Mouse (Mus musculus) stomach, postnatal 0 days (tissue): ENCODE results near the gene Golga2. TPM values are rescaled to one million over a fixed set of nuclear protein-coding genes. Genes with fewer than 3 reads are reported as not detected.

ENCODE experiments used
- ATAC-seq: fragments of 200-750 bp; cut with Nextera tagmentation; 2 replicates; pipeline ENCODE4 v1.8.0; 2017; ENCODE audit not compliant: low FRiP score, low TSS enrichment
- DNase-seq: peaks from one replicate; pipeline ENCODE4 v3.0.0-alpha.2; 2016; ENCODE audit warnings: low spot score
- H3K27ac ChIP-seq: fragments of 300-500 bp; sonication (generic); replicated peaks from 2 replicates; pipeline ENCODE4 v1.5.1; 2014; ENCODE audit warnings: mild to moderate bottlenecking, control low read depth
- H3K27me3 ChIP-seq: fragments of 300-500 bp; sonication (generic); 2 replicates; pipeline ENCODE4 v1.6.1; 2014; ENCODE audit warnings: low read length; ENCODE audit not compliant: control insufficient read depth, insufficient read depth
- H3K36me3 ChIP-seq: fragments of 300-500 bp; sonication (generic); 2 replicates; pipeline ENCODE4 v1.6.1; 2014; ENCODE audit warnings: low read length, mixed read lengths; ENCODE audit not compliant: control insufficient read depth, insufficient read depth
- H3K4me1 ChIP-seq: fragments of 300-500 bp; sonication (generic); replicated peaks from 2 replicates; pipeline ENCODE4 v1.6.1; 2014; ENCODE audit warnings: antibody characterized with exemption; ENCODE audit not compliant: control insufficient read depth, insufficient read depth
- H3K4me2 ChIP-seq: fragments of 300-500 bp; sonication (generic); replicated peaks from 2 replicates; pipeline ENCODE4 v1.6.1; 2014; ENCODE audit warnings: low read depth, mild to moderate bottlenecking, control low read depth, moderate library complexity
- H3K4me3 ChIP-seq: fragments of 300-500 bp; sonication (generic); 2 replicates; pipeline ENCODE4 v1.5.1; 2014; ENCODE audit warnings: low read depth, low read length, control low read depth
- H3K9ac ChIP-seq: fragments of 300-500 bp; sonication (generic); 2 replicates; pipeline ENCODE4 v1.6.1; 2014; ENCODE audit warnings: mild to moderate bottlenecking, low read length, control low read depth, mixed read lengths
- H3K9me3 ChIP-seq: fragments of 300-500 bp; sonication (generic); 2 replicates; pipeline ENCODE4 v1.6.1; 2016; ENCODE audit warnings: low read length; ENCODE audit not compliant: control insufficient read depth
- CTCF ChIP-seq: IDR thresholded peaks from 2 replicates; pipeline ENCODE4 v1.5.1; 2016; ENCODE audit warnings: antibody characterized with exemption, low read depth, mild to moderate bottlenecking, moderate library complexity
- EP300 ChIP-seq: optimal IDR thresholded peaks from 2 replicates; pipeline ENCODE3; 2016; ENCODE audit warnings: antibody characterized with exemption
- WGBS: fragments of 180-500 bp; shearing (Covaris S2); extraction: QIAGEN DNeasy Blood & Tissue Kit; methylation state at CpG from one replicate; pipeline ENCODE4 v1.1.7; 2014; 5-methylcytosine and 5-hydroxymethylcytosine counted together
- polyA plus RNA-seq: library from polyadenylated mRNA; unstranded; fragments of >200 nt; fragmentation: Nextera tagmentation; extraction: Ambion mirVana; gene quantifications from 2 replicates; pipeline ENCODE4 v1.2.1, GENCODE M21; 2015

Golga2 gene
- polyA plus RNA-seq, 1 experiment from 2014 or later: 18.1 TPM

DNA sequence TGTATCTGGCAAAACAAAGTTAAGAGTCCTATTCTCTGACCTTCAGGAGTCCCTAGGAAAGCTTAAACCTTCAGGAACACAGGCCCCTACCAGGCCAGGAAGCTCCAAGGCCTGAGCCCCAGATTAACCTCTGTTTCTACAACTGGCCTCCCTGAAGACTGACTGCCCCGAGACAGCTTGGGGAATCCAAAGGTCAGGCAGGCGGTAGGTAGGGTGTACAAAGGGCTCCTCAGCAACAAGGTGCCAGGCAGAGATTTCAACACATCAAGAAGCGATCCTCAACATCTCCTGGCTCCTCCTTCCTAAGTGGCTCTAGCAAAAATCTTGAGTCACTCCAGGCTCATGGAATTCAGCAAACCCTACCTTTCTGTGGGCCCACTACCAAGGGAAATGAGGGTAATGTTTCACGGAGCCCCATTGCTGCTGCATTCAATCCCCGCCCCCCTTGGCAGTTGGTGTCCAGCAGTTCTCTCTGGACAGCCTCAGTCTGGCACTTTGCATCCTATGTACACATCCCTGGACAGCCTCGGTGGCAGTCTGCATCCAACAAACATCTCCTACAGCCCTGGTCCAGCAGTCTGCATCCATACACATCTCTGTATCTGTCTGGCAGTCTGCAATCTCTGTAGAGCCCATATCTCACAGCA, 28.2 kb upstream of the Golga2 start:
- 48% methylated on average over 6 of the region's 6 CpGs for WGBS
- Histone ChIP-seq H3K9me3 (no peaks in the 10 kb centered on the region), H3K4me3 (peak overlapping the region; percentile 77), H3K27ac (peak overlapping the region; percentile 30; the same call in 1 of the 2 replicates), H3K27me3 (no peaks in the 10 kb centered on the region), H3K36me3 (peaks cover 23% of the 10 kb centered on the region), H3K4me1 (0 out of 2 replicates have a peak, but pooled peaks cover 2% of the 10 kb centered on the region), H3K4me2 (peak overlapping the region; percentile 73), H3K9ac (peak overlapping the region; percentile 86)
- DNase-seq (no peak), ATAC-seq (0 out of 2 replicates have a peak, but pooled peaks have one; percentile 4)
- TF ChIP-seq CTCF: no peak
- TF ChIP-seq EP300: no peak

- peak; percentile 95 for ATAC-seq
- 2% methylated on average over 58 of the region's 59 CpGs for WGBS
Observed at GRCm38 (mm10) chr2:32259657-32260417, 27.3 kb upstream of the Golga2 start, which contains the start of gene Uck1. Uck1 (minus strand) TSS chr2:32260159.

DNA sequence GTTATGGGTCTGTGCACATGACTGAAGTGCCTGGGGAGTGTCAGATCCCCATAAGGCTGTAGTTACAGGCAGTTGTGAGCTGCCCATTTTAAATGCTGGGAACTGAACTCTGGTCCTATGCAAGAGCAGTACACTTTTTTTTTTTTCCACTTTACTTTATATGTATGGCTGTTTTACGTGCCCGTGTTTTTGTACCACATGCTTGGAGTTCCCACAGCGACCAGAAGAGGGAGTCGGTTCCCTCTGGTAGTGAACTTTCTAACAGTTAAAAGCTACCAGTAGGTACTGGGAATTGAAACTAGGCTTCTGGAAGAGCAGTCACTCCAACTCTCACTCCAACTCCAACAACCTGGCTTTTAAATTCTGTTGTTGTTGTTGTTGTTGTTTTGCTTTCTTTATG, 26.5 kb upstream of the Golga2 start:
- Histone ChIP-seq H3K4me1 (0 out of 2 replicates have a peak, but pooled peaks cover 2% of the 10 kb centered on the region), H3K4me2 (peak overlapping the region; percentile 73; the same call in 1 of the 2 replicates), H3K9me3 (no peaks in the 10 kb centered on the region), H3K36me3 (peaks cover 15% of the 10 kb centered on the region), H3K27me3 (no peaks in the 10 kb centered on the region), H3K27ac (no peak overlapping the region), H3K4me3 (no peak overlapping the region), H3K9ac (no peak overlapping the region)
- peak; percentile 66 for TF ChIP-seq CTCF
- no peak for TF ChIP-seq EP300
- 40% methylated on average over 4 of the region's 4 CpGs for WGBS
- ATAC-seq (no peak), DNase-seq (peak; percentile 59)

More at GRCm38 (mm10) chr2:32259657-32260417, 27.3 kb upstream of the Golga2 start, which contains the start of gene Uck1:
- H3K9me3 ChIP-seq: no peaks in the 10 kb centered on the region
- 0 out of 2 replicates have a peak, but pooled peaks cover 2% of the 10 kb centered on the region for H3K4me1 ChIP-seq
- H3K36me3 ChIP-seq: peaks cover 15% of the 10 kb centered on the region
- H3K4me2 ChIP-seq: peak within 1 kb of the TSS; percentile 73
- TF ChIP-seq CTCF: no peak
- no peak for TF ChIP-seq EP300
- peak within 1 kb of the TSS; percentile 82 for H3K27ac ChIP-seq
- H3K27me3 ChIP-seq: no peaks in the 10 kb centered on the region
- H3K4me3 ChIP-seq: peak within 1 kb of the TSS; percentile 77
- peak; percentile 91 for DNase-seq
- peak within 1 kb of the TSS; percentile 86 for H3K9ac ChIP-seq

- Histone ChIP-seq H3K9me3 (no peaks in the 10 kb centered on the region), H3K4me1 (no peaks in the 10 kb centered on the region), H3K9ac (no peak overlapping the region), H3K27me3 (no peaks in the 10 kb centered on the region), H3K4me3 (no peak overlapping the region), H3K27ac (no peak overlapping the region), H3K4me2 (no peak overlapping the region), H3K36me3 (no peaks in the 10 kb centered on the region; the same call in none of the 2 replicates)
- no peak for DNase-seq
- ATAC-seq: no peak
- 59% methylated on average over 3 of the region's 3 CpGs for WGBS
- TF ChIP-seq EP300 (no peak), CTCF (no peak)
Observed at GRCm38 (mm10) chr2:32275823-32276222, 11.4 kb upstream of the Golga2 start.

- H3K9me3 ChIP-seq: no peaks in the 10 kb centered on the region
- H3K4me2 ChIP-seq: no peak overlapping the region
- H3K4me1 ChIP-seq: 0 out of 2 replicates have a peak, but pooled peaks cover 3% of the 10 kb centered on the region
- no peaks in the 10 kb centered on the region for H3K27me3 ChIP-seq
- H3K9ac ChIP-seq: no peak overlapping the region
- H3K27ac ChIP-seq: no peak overlapping the region
- no peak overlapping the region for H3K4me3 ChIP-seq
- TF ChIP-seq CTCF: no peak
- no peak for TF ChIP-seq EP300
- 77% methylated on average over 2 of the region's 2 CpGs for WGBS
- H3K36me3 ChIP-seq: peaks cover 14% of the 10 kb centered on the region
- ATAC-seq (no peak), DNase-seq (no peak)
Observed at GRCm38 (mm10) chr2:32282289-32282688, 4.9 kb upstream of the Golga2 start.
